Mouse (Mus musculus) small intestine, adult 2 months (tissue): ENCODE measurements at regions not wholly inside any gene's neighbourhood (a gene's known extent, or its start where the extent isn't known, plus 50 kb on each side); places are given as distances from the start of the nearest gene placed in this dataset.

Experiments used
- CTCF ChIP-seq: fragments of 200-500 bp; IDR thresholded peaks from 2 replicates; pipeline ENCODE4 v1.5.1; 2012; ENCODE audit warnings: low read depth, mild to moderate bottlenecking, control low read depth, inconsistent platforms, low read length, moderate library complexity, mixed read lengths; ENCODE audit not compliant: insufficient replicate concordance, insufficient read length; ENCODE audit errors: extremely low read depth
- POLR2A ChIP-seq: fragments of 200-500 bp; IDR thresholded peaks from 2 replicates; pipeline ENCODE4 v1.6.1; 2012; ENCODE audit warnings: low read depth, mild to moderate bottlenecking, control low read depth, inconsistent platforms, low read length, moderate library complexity

DNA sequence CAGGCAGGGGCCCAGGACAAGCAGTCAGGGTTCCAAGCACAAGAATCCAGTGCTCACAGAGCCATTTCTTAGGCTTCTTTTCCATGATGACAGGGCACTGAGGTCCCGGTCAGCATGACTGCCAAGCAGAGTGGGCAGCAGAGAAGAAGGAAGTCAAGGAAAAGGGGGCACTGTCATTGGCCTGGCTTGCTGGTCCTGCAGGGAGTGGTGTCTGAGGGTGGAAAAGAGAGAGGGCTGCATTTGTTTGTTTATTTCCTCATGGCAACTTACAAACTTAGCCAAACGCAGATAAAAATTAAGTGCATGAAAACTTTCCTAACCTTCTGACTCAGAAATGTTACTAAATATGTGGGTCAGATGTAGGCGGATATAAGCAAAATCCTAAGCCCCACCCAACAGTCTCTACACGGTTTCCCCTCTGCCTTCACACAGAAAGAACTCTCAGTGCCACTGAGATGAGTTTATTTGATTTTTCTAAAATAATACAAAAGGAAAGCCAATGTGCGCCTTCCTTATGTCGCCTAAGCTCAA, 244.5 kb downstream of the Mreg start:
- TF ChIP-seq POLR2A (no peak), CTCF (no peak)
